Mouse (Mus musculus) thymus, postnatal 4 days (tissue): Measurements from ENCODE around the gene Abl1.

Experiments
- DNase-seq: peaks from one replicate; pipeline ENCODE4 v3.0.0; 2021

Gene Abl1

GRCm38 (mm10) chr2:31745741-31746243 is 57.6 kb downstream of the Abl1 start:
- no peak for DNase-seq

- peak; percentile 61 for DNase-seq
Measured at GRCm38 (mm10) chr2:31746835-31747234, 58.7 kb downstream of the Abl1 start.

- DNase-seq, result no peak
Measured at GRCm38 (mm10) chr2:31749046-31749709, 61.0 kb downstream of the Abl1 start.

- no peak for DNase-seq
Measured at GRCm38 (mm10) chr2:31750133-31750532, 62.0 kb downstream of the Abl1 start.

- DNase-seq, result no peak
Measured at GRCm38 (mm10) chr2:31757472-31757871, 69.3 kb downstream of the Abl1 start.

GRCm38 (mm10) chr2:31758966-31759365 is 70.8 kb downstream of the Abl1 start:
- no peak for DNase-seq

- DNase-seq, result peak; percentile 88
Measured at GRCm38 (mm10) chr2:31759751-31760460, 71.7 kb downstream of the Abl1 start.

GRCm38 (mm10) chr2:31760486-31760885 is 72.3 kb downstream of the Abl1 start:
- DNase-seq, result peak; percentile 30

- DNase-seq, result no peak
Measured at GRCm38 (mm10) chr2:31761115-31761531, 72.9 kb downstream of the Abl1 start.

GRCm38 (mm10) chr2:31761585-31761984 is 73.4 kb downstream of the Abl1 start:
- DNase-seq, result no peak

- DNase-seq, result no peak
Measured at GRCm38 (mm10) chr2:31762155-31762554, 74.0 kb downstream of the Abl1 start.

- no peak for DNase-seq
Measured at GRCm38 (mm10) chr2:31762853-31763252, 74.7 kb downstream of the Abl1 start.

- no peak for DNase-seq
Measured at GRCm38 (mm10) chr2:31763271-31763670, 75.1 kb downstream of the Abl1 start.

GRCm38 (mm10) chr2:31767104-31767503 is 78.9 kb downstream of the Abl1 start:
- DNase-seq, result no peak

- DNase-seq, result no peak
Measured at GRCm38 (mm10) chr2:31767815-31768214, 79.6 kb downstream of the Abl1 start.

GRCm38 (mm10) chr2:31769115-31769514 is 80.9 kb downstream of the Abl1 start:
- no peak for DNase-seq

GRCm38 (mm10) chr2:31769631-31770111 is 81.5 kb downstream of the Abl1 start:
- DNase-seq, result no peak

GRCm38 (mm10) chr2:31770781-31771441 is 82.7 kb downstream of the Abl1 start:
- peak; percentile 67 for DNase-seq

GRCm38 (mm10) chr2:31776479-31776878 is 88.3 kb downstream of the Abl1 start:
- no peak for DNase-seq

- DNase-seq, result no peak
Measured at GRCm38 (mm10) chr2:31779258-31779657, 91.1 kb downstream of the Abl1 start.

GRCm38 (mm10) chr2:31782958-31783602 is 94.9 kb downstream of the Abl1 start:
- no peak for DNase-seq

- peak; percentile 80 for DNase-seq
Measured at GRCm38 (mm10) chr2:31785074-31785473, 96.9 kb downstream of the Abl1 start.

- DNase-seq, result peak; percentile 93
Measured at GRCm38 (mm10) chr2:31787029-31787428, 98.9 kb downstream of the Abl1 start.
